Mouse (Mus musculus): ENCODE measurements around the gene Plk1.

The Plk1 gene

GRCm38 (mm10) chr7:122158915-122159902, at the start of gene Plk1:
TSS of gene Plk1 (plus strand) at chr7:122159439.
- CTCF ChIA-PET, result interaction anchor here in 3 of 4 experiments (0.6 to 2.5 kb wide), 5 partner anchors 10 to 278 kb away, joined by 3 to 9 read pairs (median 4); partner anchors contain the start of genes Dctn5 (in 1 of the 3) and Palb2 (in 1 of the 3)
- POLR2A ChIA-PET, result interaction anchor here (0.5 to 4.7 kb wide), 37 partner anchors 8 to 814 kb away, joined by 3 to 55 read pairs (median 4); partner anchors contain the start of genes Dctn5 (in 2 of the 4), Ears2 (in 2 of the 4), Ndufab1 (in 2 of the 4) and Palb2 (in 2 of the 4)

DNA sequence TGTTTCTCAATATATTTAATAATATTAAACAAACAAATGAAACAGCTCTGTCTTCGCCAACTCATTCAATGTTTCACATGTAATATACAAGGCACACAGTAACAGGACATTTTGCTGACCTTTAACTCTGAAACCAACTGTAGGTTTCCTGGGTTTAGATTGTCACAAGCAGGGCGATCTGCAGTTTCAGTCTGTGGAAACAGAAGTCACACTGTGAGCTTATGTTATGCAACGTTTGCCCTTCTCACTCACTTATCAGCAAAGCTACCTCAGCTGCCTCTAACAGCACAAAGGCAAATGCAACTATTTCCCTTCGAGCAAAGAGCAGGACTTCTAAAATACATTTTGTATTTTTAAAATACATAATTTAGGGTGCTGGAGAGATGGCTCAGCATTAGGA, 35.7 kb upstream of the Plk1 start:
- POLR2A ChIA-PET, result interaction anchor here in 3 of 4 experiments (0.8 to 2.0 kb wide), 5 partner anchors 8 to 10 kb away, joined by 3 to 8 read pairs (median 6); partner anchors contain the start of genes Dctn5 (in 2 of the 3) and Palb2 (in 2 of the 3)
- CTCF ChIA-PET, result no interaction called here

- ChIA-PET CTCF (no interaction called here), POLR2A (interaction anchor here in 3 of 4 experiments (0.6 to 1.8 kb wide), 4 partner anchors 25 to 58 kb away, joined by 3 to 4 read pairs (median 4); no protein-coding TSS in a partner anchor)
Observed at GRCm38 (mm10) chr7:122125636-122126035, 33.6 kb upstream of the Plk1 start.

DNA sequence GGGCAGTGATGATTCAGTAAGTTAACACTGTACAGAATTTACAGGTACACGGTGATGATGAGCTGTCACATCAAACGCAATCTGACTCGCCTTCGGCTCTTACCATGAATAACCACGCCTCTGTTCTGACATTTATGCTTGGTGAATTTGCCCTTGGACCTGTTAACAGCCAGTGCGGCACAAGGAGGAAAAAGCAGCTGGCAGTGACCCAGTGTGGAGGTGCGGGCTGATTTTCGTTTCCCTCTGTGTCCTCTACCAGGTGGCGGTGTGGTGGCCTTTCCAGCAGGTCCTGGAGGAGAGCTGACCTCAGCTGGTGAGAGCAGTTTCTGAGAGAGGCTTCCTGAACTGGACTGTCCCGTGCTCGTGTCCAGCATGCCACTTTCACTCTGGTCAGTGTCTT, 32.3 kb upstream of the Plk1 start:
- ChIA-PET POLR2A (interaction anchor here in 2 of 4 experiments (0.6 to 1.8 kb wide), 3 partner anchors 24 to 191 kb away, joined by 3 to 4 read pairs (median 3); no protein-coding TSS in a partner anchor), CTCF (interaction anchor here in 1 of 4 experiments (1.4 kb wide), 1 partner anchor 28 kb away, joined by 3 read pairs; no protein-coding TSS in a partner anchor)

GRCm38 (mm10) chr7:122131834-122132233, 27.4 kb upstream of the Plk1 start:
- CTCF ChIA-PET, result interaction anchor here in 1 of 4 experiments (1.1 to 1.8 kb wide), 2 partner anchors 32 to 68 kb away, joined by 4 to 8 read pairs; no protein-coding TSS in a partner anchor
- POLR2A ChIA-PET, result interaction anchor here (0.9 to 2.6 kb wide), 23 partner anchors 8 to 113 kb away, joined by 3 to 18 read pairs (median 6); partner anchors contain the start of genes Ears2 (in 2 of the 4), Ubfd1 (in 2 of the 4) and Plk1 (in 1 of the 4)

DNA sequence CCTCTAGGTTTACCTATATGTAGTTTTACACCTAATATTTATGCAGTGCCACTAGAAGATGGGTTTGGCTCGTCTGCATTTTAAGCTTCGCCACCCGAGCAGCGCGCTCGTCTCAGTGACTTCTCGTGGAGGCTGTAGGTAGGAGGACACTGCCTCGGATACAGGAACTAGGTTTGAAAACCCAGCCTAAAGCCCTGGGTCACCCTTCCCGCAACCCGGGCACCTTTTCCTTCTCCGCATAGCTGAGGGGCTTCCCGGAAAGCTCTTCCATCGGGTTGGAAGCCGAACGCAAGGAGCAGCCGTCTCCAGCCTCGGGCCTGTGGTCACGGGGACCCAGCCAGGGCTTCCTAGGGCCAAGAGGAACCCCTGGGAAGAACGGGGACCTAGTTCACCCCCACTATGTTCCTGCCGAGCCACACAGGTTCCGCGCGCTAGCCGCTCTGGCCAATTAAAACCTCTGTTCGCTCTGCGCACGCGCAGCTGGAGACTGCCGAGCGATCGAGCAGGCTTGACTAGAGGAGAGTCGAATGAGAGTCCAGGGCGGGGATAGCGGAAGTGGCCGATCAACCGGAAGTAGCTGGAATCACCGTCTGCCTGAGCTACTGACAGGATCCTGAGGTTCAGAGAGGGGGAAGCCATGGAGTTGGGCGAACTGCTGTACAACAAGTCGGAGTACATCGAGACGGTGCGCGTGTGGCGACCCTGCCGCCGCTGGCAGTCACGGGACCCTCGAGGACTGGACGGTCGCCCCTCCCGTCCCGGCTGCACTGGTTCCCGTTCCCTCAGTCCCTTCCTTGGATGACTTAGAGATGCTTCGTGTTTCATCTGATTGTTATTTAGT, 26.5 kb upstream of the Plk1 start, which contains the start of the genes Palb2 and Dctn5:
TSS of gene Palb2 (minus strand) at position 489 of the 841 bp plus-strand sequence.
TSS of gene Dctn5 (plus strand) at position 545 of the 841 bp plus-strand sequence.
- POLR2A ChIA-PET, result interaction anchor here (0.6 to 2.9 kb wide), 64 partner anchors 9 to 425 kb away, joined by 3 to 25 read pairs (median 5); partner anchors contain the start of genes Ears2 (in 3 of the 4), Ubfd1 (in 3 of the 4), Ndufab1 (in 2 of the 4) and Plk1 (in 2 of the 4)
- CTCF ChIA-PET, result interaction anchor here in 1 of 4 experiments (0.6 to 1.8 kb wide), 6 partner anchors 26 to 676 kb away, joined by 3 to 8 read pairs (median 4); partner anchors contain the start of gene Plk1

GRCm38 (mm10) chr7:122133338-122133625, 26.0 kb upstream of the Plk1 start:
- ChIA-PET POLR2A (interaction anchor here (0.6 to 2.9 kb wide), 58 partner anchors 9 to 426 kb away, joined by 3 to 25 read pairs (median 5); partner anchors contain the start of genes Ears2 (in 3 of the 4), Ubfd1 (in 3 of the 4), Ndufab1 (in 2 of the 4) and Plk1 (in 2 of the 4)), CTCF (interaction anchor here in 1 of 4 experiments (0.6 to 1.8 kb wide), 5 partner anchors 25 to 389 kb away, joined by 3 to 8 read pairs (median 4); partner anchors contain the start of gene Plk1)

- ChIA-PET CTCF (interaction anchor here in 2 of 4 experiments (0.6 to 1.2 kb wide), 3 partner anchors 14 to 155 kb away, joined by 3 to 7 read pairs (median 4); no protein-coding TSS in a partner anchor), POLR2A (interaction anchor here in 2 of 4 experiments (0.7 to 2.9 kb wide), 5 partner anchors 11 to 35 kb away, joined by 3 to 25 read pairs (median 4); partner anchors contain the start of genes Ndufab1 (in 1 of the 2) and Plk1 (in 1 of the 2))
Observed at GRCm38 (mm10) chr7:122135070-122135469, 24.2 kb upstream of the Plk1 start.

DNA sequence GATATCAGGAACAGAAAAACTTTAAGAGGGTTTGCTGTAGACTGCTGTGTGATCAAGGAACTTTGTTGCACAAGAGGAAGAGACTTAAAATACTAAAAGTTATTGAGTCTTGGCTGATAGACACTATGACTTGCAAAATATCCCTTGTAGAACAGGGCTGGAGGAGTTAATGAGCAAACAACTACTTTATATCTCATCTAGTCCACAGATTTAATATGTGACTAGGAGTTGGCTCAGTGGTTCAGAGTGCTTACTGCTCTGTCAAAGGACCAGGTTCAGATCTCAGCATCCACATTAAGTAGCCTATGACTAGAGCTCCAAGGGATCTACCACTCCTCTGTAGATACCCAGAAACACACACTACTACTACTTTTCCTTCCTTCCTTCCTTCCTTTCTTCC, 22.2 kb upstream of the Plk1 start:
- POLR2A ChIA-PET, result interaction anchor here in 1 of 4 experiments (0.9 to 1.2 kb wide), 2 partner anchors 16 to 55 kb away, joined by 3 read pairs; no protein-coding TSS in a partner anchor
- CTCF ChIA-PET, result interaction anchor here in 1 of 4 experiments (0.6 kb wide), 1 partner anchor 785 kb away, joined by 3 read pairs; no protein-coding TSS in a partner anchor

DNA sequence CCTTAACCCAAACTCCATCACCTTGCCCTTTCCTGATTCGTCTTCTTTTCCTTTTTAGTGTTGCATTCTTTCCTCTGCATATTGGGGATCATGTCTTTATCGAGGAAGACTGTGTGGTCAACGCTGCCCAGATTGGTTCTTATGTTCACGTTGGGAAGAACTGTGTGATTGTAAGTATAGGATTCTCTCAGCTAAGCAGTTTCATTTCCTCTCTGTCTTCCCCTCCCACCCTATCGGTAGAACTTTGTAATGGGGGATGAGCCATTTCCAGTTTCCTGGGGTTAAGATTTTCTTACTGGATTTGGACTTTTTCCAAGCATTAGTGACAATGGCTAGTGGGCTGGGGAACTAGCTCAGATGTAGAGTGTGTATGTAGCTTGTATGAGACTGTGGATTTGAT, 21.0 kb upstream of the Plk1 start:
- ChIA-PET CTCF (interaction anchor here in 1 of 4 experiments (0.7 kb wide), 1 partner anchor 197 kb away, joined by 3 read pairs; no protein-coding TSS in a partner anchor), POLR2A (interaction anchor here in 2 of 4 experiments (0.7 to 1.2 kb wide), 4 partner anchors 8 to 56 kb away, joined by 3 to 5 read pairs (median 3); no protein-coding TSS in a partner anchor)

- CTCF ChIA-PET, result interaction anchor here in 1 of 4 experiments (1.1 kb wide), 1 partner anchor 41 kb away, joined by 3 read pairs; no protein-coding TSS in a partner anchor
Observed at GRCm38 (mm10) chr7:122140991-122141390, 18.2 kb upstream of the Plk1 start.

GRCm38 (mm10) chr7:122152473-122152872, 6.8 kb upstream of the Plk1 start:
- CTCF ChIA-PET, result no interaction called here
- POLR2A ChIA-PET, result interaction anchor here in 2 of 4 experiments (0.8 to 1.3 kb wide), 6 partner anchors 9 to 85 kb away, joined by 3 to 6 read pairs (median 4); partner anchors contain the start of genes Dctn5 (in 1 of the 2), Ears2 (in 1 of the 2), Palb2 (in 1 of the 2) and Ubfd1 (in 1 of the 2)

More at GRCm38 (mm10) chr7:122140991-122141390, 18.2 kb upstream of the Plk1 start:
- POLR2A ChIA-PET, result interaction anchor here in 1 of 4 experiments (1.6 kb wide), 1 partner anchor 9 kb away, joined by 5 read pairs; the partner anchor contains the start of genes Dctn5 and Palb2

DNA sequence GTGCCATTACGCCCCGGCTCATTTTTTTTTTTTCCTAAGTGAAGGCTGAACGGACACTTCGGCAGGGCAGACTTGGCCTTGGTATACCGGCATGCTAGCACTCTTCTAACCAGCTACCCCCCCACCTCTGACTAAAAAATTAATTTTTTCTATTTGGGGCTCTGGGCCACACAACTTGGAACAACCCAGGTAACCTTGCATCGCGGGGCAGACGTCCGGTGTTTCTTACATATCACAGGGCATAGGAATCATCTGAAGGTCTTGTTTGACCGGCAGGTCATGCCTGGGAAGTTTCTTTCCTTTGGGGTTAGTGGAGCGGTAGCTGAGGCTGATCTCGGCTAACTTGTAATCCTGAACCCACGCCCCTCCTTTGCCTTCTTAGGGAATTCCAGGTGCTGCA, 751 bp upstream of the Plk1 start:
- ChIA-PET POLR2A (interaction anchor here (0.5 to 4.7 kb wide), 29 partner anchors 7 to 815 kb away, joined by 3 to 55 read pairs (median 4); partner anchors contain the start of genes Dctn5 (in 2 of the 4), Ndufab1 (in 2 of the 4), Palb2 (in 2 of the 4) and Ears2 (in 1 of the 4)), CTCF (interaction anchor here in 2 of 4 experiments (0.7 to 2.5 kb wide), 4 partner anchors 10 to 1341 kb away, joined by 4 to 9 read pairs (median 6); partner anchors contain the start of genes Dctn5 (in 1 of the 2) and Palb2 (in 1 of the 2))

GRCm38 (mm10) chr7:122160037-122160436, 798 bp downstream of the Plk1 start:
- POLR2A ChIA-PET, result interaction anchor here (0.7 to 4.7 kb wide), 17 partner anchors 9 to 140 kb away, joined by 3 to 55 read pairs (median 4); partner anchors contain the start of genes Dctn5 (in 2 of the 4), Palb2 (in 2 of the 4), Ears2 (in 1 of the 4) and Ubfd1 (in 1 of the 4)
- CTCF ChIA-PET, result interaction anchor here in 3 of 4 experiments (0.6 to 2.5 kb wide), 3 partner anchors 9 to 277 kb away, joined by 3 to 9 read pairs (median 3); no protein-coding TSS in a partner anchor

DNA sequence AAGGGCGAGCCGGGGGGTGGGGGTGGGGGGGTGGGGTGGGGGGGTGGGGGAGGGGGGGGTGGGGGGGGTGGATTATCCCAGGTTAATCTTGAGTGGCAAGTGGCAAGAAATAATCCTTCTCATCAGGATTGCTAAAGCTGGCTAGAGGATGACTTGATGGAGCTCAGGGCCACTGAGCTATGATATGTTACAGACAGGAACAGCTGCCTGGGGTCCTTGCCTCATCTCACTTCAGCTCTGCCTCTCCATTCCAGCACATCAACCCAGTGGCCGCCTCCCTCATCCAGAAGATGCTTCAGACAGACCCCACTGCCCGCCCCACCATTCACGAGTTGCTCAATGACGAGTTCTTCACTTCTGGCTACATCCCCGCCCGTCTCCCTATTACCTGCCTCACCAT, 4.5 kb downstream of the Plk1 start:
- ChIA-PET CTCF (no interaction called here), POLR2A (interaction anchor here in 3 of 4 experiments (0.5 to 1.5 kb wide), 5 partner anchors 13 to 219 kb away, joined by 3 to 5 read pairs (median 3); no protein-coding TSS in a partner anchor)

DNA sequence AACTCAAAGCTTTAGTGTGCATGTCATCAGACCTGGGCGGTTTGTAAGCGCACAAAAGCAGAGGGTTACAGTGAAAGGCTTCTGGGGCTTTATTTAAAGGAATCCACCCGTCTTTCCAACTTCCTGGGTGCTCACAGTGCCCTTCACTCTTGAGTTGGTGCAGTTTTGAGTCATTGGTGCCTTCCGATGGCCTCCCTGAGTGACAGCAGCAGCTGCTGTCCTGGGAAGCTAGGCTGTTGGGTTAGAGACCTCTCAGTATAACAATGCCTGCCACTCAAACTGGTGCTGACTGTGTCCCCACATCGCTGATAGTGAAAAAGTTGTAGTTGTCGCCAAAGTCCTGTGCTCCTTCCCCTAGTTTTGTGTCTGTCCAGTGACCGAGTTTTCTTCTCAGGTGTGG, 8.0 kb downstream of the Plk1 start:
- POLR2A ChIA-PET, result interaction anchor here in 2 of 4 experiments (1.1 to 6.6 kb wide), 2 partner anchors 9 to 24 kb away, joined by 3 to 38 read pairs; partner anchors contain the start of gene Plk1 (in 1 of the 2)
- CTCF ChIA-PET, result no interaction called here

All from embryonic stem cell, embryonic (primary cell).